Mouse (Mus musculus): ENCODE measurements at regions not wholly inside any gene's neighbourhood (a gene's known extent, or its start where the extent isn't known, plus 50 kb on each side); places are given as distances from the start of the nearest gene placed in this dataset.

GRCm38 (mm10) chr2:107973528-107973927 lies 683.1 kb downstream of the Kcna4 start:
- TF ChIP-seq POLR2AphosphoS2 (IDR thresholded peaks at IDR 0.05; ENCODE audit: low read depth, low read length) (no peak), EP300 (IDR thresholded peaks at IDR 0.05; ENCODE audit: low read length) (no peak), CTCF (conservative IDR thresholded peaks at IDR 0.05 in 1 of 2, IDR thresholded peaks at IDR 0.05 in 1 of 2; ENCODE audit: low read depth in 2 of 2, low read length in 2 of 2) (no peak), NELFE (IDR thresholded peaks at IDR 0.05; ENCODE audit: low read depth, low read length) (no peak), MAFK (IDR thresholded peaks at IDR 0.05; ENCODE audit: insufficient replicate concordance, low read length) (no peak)

Measured in CH12.LX (cell line).